Mouse (Mus musculus): ENCODE results near the gene Fam207a.

DNA sequence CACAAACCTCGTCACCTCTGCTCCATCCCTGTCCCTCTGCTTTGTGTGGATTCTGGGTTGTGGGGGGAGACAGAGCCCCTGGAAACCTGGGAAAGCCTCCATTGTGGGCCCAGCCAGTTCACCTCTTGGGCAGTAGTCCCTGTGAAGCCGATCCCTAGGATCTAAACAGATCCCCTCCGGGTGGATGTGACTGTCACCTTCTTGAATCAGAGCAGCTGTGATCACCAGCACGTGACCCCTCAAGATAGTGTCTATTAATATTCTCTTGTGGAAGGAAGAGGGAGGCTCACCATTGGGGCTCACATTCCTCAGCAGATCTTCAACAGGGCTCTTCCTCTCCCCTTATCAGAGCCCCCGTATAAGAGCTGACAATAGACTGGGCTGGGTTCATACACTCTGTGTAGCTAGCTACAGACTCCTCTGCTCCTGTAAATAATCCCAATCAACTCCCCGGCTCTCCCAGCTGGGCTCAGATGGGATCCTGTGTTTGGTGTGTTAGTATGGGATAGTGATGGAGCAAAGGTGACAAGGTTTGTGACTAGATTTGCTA is 66.8 kb downstream of the Fam207a start:
- TF ChIP-seq GATA1 (IDR thresholded peaks at IDR 0.05; ENCODE audit: borderline replicate concordance, low read length) (no peak), FLI1 (IDR thresholded peaks at IDR 0.05; ENCODE audit: low read length) (no peak)

Measured in megakaryocyte, embryonic 14.5 days (primary cell).